Mouse (Mus musculus) lung, embryonic 14.5 days (tissue): ENCODE measurements around the gene Acbd4. TPM values are rescaled to one million over a fixed set of nuclear protein-coding genes. Genes with fewer than 3 reads are reported as not detected.

Source experiments
- ATAC-seq: fragments of 200-750 bp; cut with Nextera tagmentation; 2 replicates; pipeline ENCODE4 v1.8.0; 2017; ENCODE audit warnings: mild to moderate bottlenecking, moderate TSS enrichment, moderate library complexity; ENCODE audit not compliant: insufficient read depth
- DNase-seq: peaks from one replicate; pipeline ENCODE4 v3.0.0-alpha.2; 2015
- H3K27ac ChIP-seq: fragments of 300-500 bp; sonication (generic); 2 replicates; pipeline ENCODE4 v1.5.1; 2014; ENCODE audit warnings: low read depth, mild to moderate bottlenecking, moderate library complexity
- H3K27me3 ChIP-seq: fragments of 300-500 bp; sonication (generic); 2 replicates; pipeline ENCODE4 v1.6.1; 2014; ENCODE audit warnings: low read length, control low read depth; ENCODE audit not compliant: insufficient read depth
- H3K36me3 ChIP-seq: fragments of 300-500 bp; sonication (generic); 2 replicates; pipeline ENCODE4 v1.6.1; 2014; ENCODE audit warnings: control low read depth; ENCODE audit not compliant: insufficient read depth
- H3K4me1 ChIP-seq: fragments of 300-500 bp; sonication (generic); 2 replicates; pipeline ENCODE4 v1.6.1; 2014; ENCODE audit warnings: antibody characterized with exemption, control low read depth; ENCODE audit not compliant: insufficient read depth
- H3K4me2 ChIP-seq: fragments of 300-500 bp; sonication (generic); 2 replicates; pipeline ENCODE4 v1.6.1; 2014; ENCODE audit warnings: mild to moderate bottlenecking
- H3K4me3 ChIP-seq: fragments of 300-500 bp; sonication (generic); 2 replicates; pipeline ENCODE4 v1.5.1; 2014; ENCODE audit warnings: low read depth, low read length
- H3K9ac ChIP-seq: fragments of 300-500 bp; sonication (generic); 2 replicates; pipeline ENCODE4 v1.6.1; 2014
- H3K9me3 ChIP-seq: fragments of 300-500 bp; sonication (generic); 2 replicates; pipeline ENCODE4 v1.6.1; 2016; ENCODE audit warnings: low read depth, low read length, control low read depth
- CTCF ChIP-seq: IDR thresholded peaks from 2 replicates; pipeline ENCODE4 v1.5.1; 2016; ENCODE audit warnings: antibody characterized with exemption, low read depth
- WGBS: fragments of 180-500 bp; shearing (Covaris S2); extraction: QIAGEN DNeasy Blood & Tissue Kit; methylation state at CpG from one replicate; pipeline ENCODE4 v1.1.7; 2014; 5-methylcytosine and 5-hydroxymethylcytosine counted together
- polyA plus RNA-seq: library from polyadenylated mRNA; unstranded; fragments of >200 nt; fragmentation: Nextera tagmentation; extraction: Ambion mirVana; gene quantifications from 2 replicates; pipeline ENCODE4 v1.2.1, GENCODE M21; 2014

Acbd4 gene
- polyA plus RNA-seq, 1 experiment from 2014 or later: 11.0 TPM

DNA sequence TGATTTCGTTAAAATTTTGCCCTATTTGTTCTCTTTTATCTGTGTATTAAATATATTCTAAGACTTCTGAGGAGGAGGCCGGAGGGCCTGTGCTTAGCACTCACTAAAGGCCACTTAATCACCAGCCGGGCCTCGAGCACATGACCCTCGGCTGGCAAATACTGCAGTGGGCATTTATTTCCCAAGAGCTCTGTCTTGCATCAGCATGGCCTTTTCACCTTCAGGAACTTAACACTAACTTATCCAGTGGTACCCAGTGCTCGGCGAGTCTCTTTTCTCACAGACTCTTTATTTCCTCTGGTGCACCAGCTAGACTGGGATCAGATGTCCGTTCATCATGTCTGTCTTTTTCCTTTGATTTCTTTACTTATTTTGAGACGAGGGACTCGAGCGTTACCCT lies 59.3 kb downstream of the Acbd4 start:
- Histone ChIP-seq H3K4me3 (no peak overlapping the region), H3K9me3 (no peaks in the 10 kb centered on the region), H3K27me3 (no peaks in the 10 kb centered on the region), H3K4me2 (no peak overlapping the region), H3K4me1 (peaks cover 3% of the 10 kb centered on the region; the same call in 1 of the 2 replicates), H3K36me3 (no peaks in the 10 kb centered on the region), H3K9ac (no peak overlapping the region), H3K27ac (no peak overlapping the region)
- DNase-seq (no peak), ATAC-seq (no peak)
- no peak for TF ChIP-seq CTCF
- WGBS: 76% methylated on average over 11 of the region's 11 CpGs

DNA sequence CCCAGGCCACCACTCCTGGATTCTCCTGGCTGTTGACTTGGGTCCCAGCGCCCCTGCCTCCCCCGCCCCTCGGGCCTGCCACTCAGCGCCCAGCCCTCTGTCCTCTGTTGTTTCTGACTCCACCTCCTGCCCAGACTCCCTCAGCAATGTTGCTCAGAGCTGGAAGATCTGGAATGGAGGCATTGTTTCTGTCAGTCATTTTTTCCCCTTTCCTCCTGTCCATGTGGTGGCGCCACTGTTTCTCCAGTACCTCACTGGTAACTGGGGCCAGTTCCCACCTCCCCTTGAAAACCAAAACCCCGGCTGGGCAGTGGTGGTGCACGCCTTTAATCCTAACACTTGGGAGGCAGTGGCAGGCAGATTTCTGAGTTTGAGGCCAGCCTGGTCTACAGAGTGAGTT lies 60.0 kb downstream of the Acbd4 start:
- Histone ChIP-seq H3K36me3 (no peaks in the 10 kb centered on the region), H3K4me3 (no peak overlapping the region), H3K27ac (no peak overlapping the region), H3K9me3 (no peaks in the 10 kb centered on the region), H3K27me3 (no peaks in the 10 kb centered on the region), H3K4me1 (peaks cover 3% of the 10 kb centered on the region; the same call in 1 of the 2 replicates), H3K4me2 (no peak overlapping the region), H3K9ac (no peak overlapping the region)
- DNase-seq (no peak), ATAC-seq (no peak)
- no peak for TF ChIP-seq CTCF
- 67% methylated on average over 7 of the region's 7 CpGs for WGBS

Other genes starting within 250 kb of the Acbd4 start
- gene Eftud2, start 220.7 kb upstream of the Acbd4 start, polyA plus RNA-seq: 218 and 242 TPM in 2 replicates
- gene Ccdc103, start 220.5 kb upstream of the Acbd4 start, polyA plus RNA-seq: 1.8 and 1.9 TPM in 2 replicates
- gene Fam187a, start 216.5 kb upstream of the Acbd4 start, polyA plus RNA-seq: not detected in 2 replicates
- 0.20 and 0.41 TPM in 2 replicates for gene Gfap, start 200.8 kb upstream of the Acbd4 start, polyA plus RNA-seq
- 11.7 and 13.3 TPM in 2 replicates for gene Kif18b, start 176.6 kb upstream of the Acbd4 start, polyA plus RNA-seq
- gene C1ql1, start 155.0 kb upstream of the Acbd4 start, polyA plus RNA-seq: 2.7 and 3.1 TPM in 2 replicates
- gene Nmt1, start 73.5 kb upstream of the Acbd4 start, polyA plus RNA-seq: 64.4 and 72.4 TPM in 2 replicates
- 218 and 225 TPM in 2 replicates for gene Dcakd, start 73.3 kb upstream of the Acbd4 start, polyA plus RNA-seq
- 1.0 and 2.5 TPM in 2 replicates for gene Plcd3, start within 50 bp of the Acbd4 start, polyA plus RNA-seq
- 5.3 and 5.8 TPM in 2 replicates for gene Hexim1, start 14.5 kb downstream of the Acbd4 start, polyA plus RNA-seq
- 9.3 and 9.5 TPM in 2 replicates for gene Hexim2, start 30.7 kb downstream of the Acbd4 start, polyA plus RNA-seq
- 2.5 and 2.8 TPM in 2 replicates for gene Fmnl1, start 69.4 kb downstream of the Acbd4 start, polyA plus RNA-seq
- 0.89 and 1.2 TPM in 2 replicates for gene 1700023F06Rik, start 106.9 kb downstream of the Acbd4 start, polyA plus RNA-seq
- gene Spata32, start 116.8 kb downstream of the Acbd4 start, polyA plus RNA-seq: not detected in 2 replicates
- 3.1 and 3.9 TPM in 2 replicates for gene Map3k14, start 165.8 kb downstream of the Acbd4 start, polyA plus RNA-seq